Mouse (Mus musculus) MEL (cell line): Measurements from ENCODE around the gene Klf15. TPM values are rescaled to one million over a fixed set of nuclear protein-coding genes. Genes with fewer than 3 reads are reported as not detected.

Experiments used
- DNase-seq: peaks from one replicate; pipeline ENCODE4 v3.0.0; 2011; ENCODE audit warnings: low read depth, low spot score
- H3K27ac ChIP-seq: 2 replicates; pipeline ENCODE4 v1.5.1; 2012; ENCODE audit warnings: low read depth, mild to moderate bottlenecking, control low read depth, low read length, moderate library complexity; ENCODE audit not compliant: control insufficient read depth
- H3K27me3 ChIP-seq, 2 experiments: fragments of 150-350 bp in 1 of 2; sonication (generic) in 1 of 2; 2 replicates each; pipeline ENCODE4 v1.6.1; 2012; ENCODE audit warnings: low read length in 2 of 2, mild to moderate bottlenecking in 2 of 2, improper control_type of control experiment in 1 of 2, moderate library complexity in 1 of 2; ENCODE audit not compliant: insufficient read depth in 2 of 2, control insufficient read depth in 1 of 2
- H3K36me3 ChIP-seq, 2 experiments: 2 replicates each; pipeline ENCODE4 v1.6.1; 2012 to 2014; ENCODE audit warnings: low read length in 2 of 2, improper control_type of control experiment in 1 of 2, inconsistent platforms in 1 of 2, mild to moderate bottlenecking in 1 of 2; ENCODE audit not compliant: insufficient read depth in 2 of 2, control insufficient read depth in 1 of 2
- H3K4me1 ChIP-seq, 2 experiments: fragments of 150-350 bp in 1 of 2; sonication (generic) in 1 of 2; 2 replicates each; pipeline ENCODE4 v1.6.1; 2012; ENCODE audit warnings: low read length in 2 of 2, improper control_type of control experiment in 1 of 2, mild to moderate bottlenecking in 1 of 2; ENCODE audit not compliant: insufficient read depth in 2 of 2, control insufficient read depth in 1 of 2
- H3K4me3 ChIP-seq, 2 experiments: fragments of 150-350 bp in 1 of 2; sonication (generic) in 1 of 2; 2 replicates each; pipeline ENCODE4 v1.5.1; 2012; ENCODE audit warnings: low read depth in 2 of 2, low read length in 2 of 2, mild to moderate bottlenecking in 2 of 2, moderate library complexity in 2 of 2, control low read depth in 1 of 2, improper control_type of control experiment in 1 of 2; ENCODE audit not compliant: control insufficient read depth in 1 of 2, insufficient read depth in 1 of 2
- H3K79me2 ChIP-seq: 2 replicates; pipeline ENCODE4 v1.6.1; 2012; ENCODE audit warnings: mild to moderate bottlenecking, low read length, moderate library complexity; ENCODE audit not compliant: control insufficient read depth, poor library complexity, insufficient read depth
- H3K9ac ChIP-seq: 2 replicates; pipeline ENCODE4 v1.6.1; 2012; ENCODE audit warnings: low read depth, mild to moderate bottlenecking, control low read depth, low read length, moderate library complexity; ENCODE audit not compliant: control insufficient read depth, poor library complexity, severe bottlenecking
- H3K9me3 ChIP-seq: fragments of 150-350 bp; sonication (generic); replicated peaks from 2 replicates; pipeline ENCODE4 v1.6.1; 2012; ENCODE audit warnings: mild to moderate bottlenecking, low read length, improper control_type of control experiment, moderate library complexity; ENCODE audit not compliant: insufficient read depth
- BHLHE40 ChIP-seq: IDR thresholded peaks from 2 replicates; pipeline ENCODE4 v1.6.1; 2012; ENCODE audit warnings: low read depth, mild to moderate bottlenecking, inconsistent platforms, low read length, improper control_type of control experiment, borderline replicate concordance
- CHD1 ChIP-seq: IDR thresholded peaks from 2 replicates; pipeline ENCODE4 v1.6.1; 2012; ENCODE audit warnings: low read depth, mild to moderate bottlenecking, inconsistent platforms, low read length, improper control_type of control experiment
- CHD2 ChIP-seq: IDR thresholded peaks from 2 replicates; pipeline ENCODE4 v1.6.1; 2011; ENCODE audit warnings: low read length, improper control_type of control experiment
- CTCF ChIP-seq, 3 experiments: IDR thresholded peaks in 2 of 3; conservative IDR thresholded peaks in 1 of 3; 2 replicates each; pipeline ENCODE4 v1.5.1; 2011 to 2012; ENCODE audit warnings: low read length in 3 of 3, low read depth in 2 of 3, mild to moderate bottlenecking in 2 of 3, improper control_type of control experiment in 1 of 3, inconsistent platforms in 1 of 3, mixed read lengths in 1 of 3, moderate library complexity in 1 of 3; ENCODE audit not compliant: control insufficient read depth in 1 of 3, insufficient read depth in 1 of 3, poor library complexity in 1 of 3, severe bottlenecking in 1 of 3
- ELF1 ChIP-seq: IDR thresholded peaks from 2 replicates; pipeline ENCODE4 v1.6.1; 2014; ENCODE audit warnings: low read depth, mild to moderate bottlenecking, inconsistent platforms, low read length, improper control_type of control experiment, moderate library complexity
- EP300 ChIP-seq, 2 experiments: IDR thresholded peaks; 2 replicates each; pipeline ENCODE4 v1.6.1; 2011; ENCODE audit warnings: improper control_type of control experiment in 2 of 2, low read length in 2 of 2, low read depth in 1 of 2, mild to moderate bottlenecking in 1 of 2
- ETS1 ChIP-seq: IDR thresholded peaks from 2 replicates; pipeline ENCODE4 v1.6.1; 2012; ENCODE audit warnings: low read depth, mild to moderate bottlenecking, inconsistent platforms, low read length, improper control_type of control experiment, moderate library complexity
- HCFC1 ChIP-seq: IDR thresholded peaks from 2 replicates; pipeline ENCODE4 v1.6.1; 2012; ENCODE audit warnings: low read depth, mild to moderate bottlenecking, inconsistent platforms, low read length, improper control_type of control experiment, moderate library complexity
- JUND ChIP-seq: IDR thresholded peaks from 2 replicates; pipeline ENCODE4 v1.6.1; 2011; ENCODE audit warnings: low read depth, mild to moderate bottlenecking, improper control_type of control experiment, low read length
- MAFK ChIP-seq: IDR thresholded peaks from 2 replicates; pipeline ENCODE4 v1.6.1; 2011; ENCODE audit warnings: low read depth, mild to moderate bottlenecking, low read length, improper control_type of control experiment, borderline replicate concordance
- MYB ChIP-seq: IDR thresholded peaks from 2 replicates; pipeline ENCODE4 v1.6.1; 2011; ENCODE audit warnings: mild to moderate bottlenecking, low read depth, low read length, improper control_type of control experiment
- MYC ChIP-seq: IDR thresholded peaks from 2 replicates; pipeline ENCODE4 v1.6.1; 2011; ENCODE audit warnings: low read depth, mild to moderate bottlenecking, low read length, improper control_type of control experiment, moderate library complexity
- NELFE ChIP-seq: IDR thresholded peaks from 2 replicates; pipeline ENCODE4 v1.6.1; 2011; ENCODE audit warnings: low read depth, low read length, improper control_type of control experiment
- POLR2A ChIP-seq, 2 experiments: IDR thresholded peaks; 2 replicates each; pipeline ENCODE4 v1.6.1; 2011 to 2012; ENCODE audit warnings: low read length in 2 of 2, mild to moderate bottlenecking in 2 of 2, control low read depth in 1 of 2, improper control_type of control experiment in 1 of 2, low read depth in 1 of 2, moderate library complexity in 1 of 2; ENCODE audit not compliant: control insufficient read depth in 1 of 2, insufficient read depth in 1 of 2, poor library complexity in 1 of 2
- POLR2AphosphoS5 ChIP-seq: IDR thresholded peaks from 2 replicates; pipeline ENCODE4 v1.6.1; 2012; ENCODE audit warnings: low read depth, borderline replicate concordance, mild to moderate bottlenecking, inconsistent platforms, low read length, moderate library complexity, mixed read lengths
- RAD21 ChIP-seq: IDR thresholded peaks from 2 replicates; pipeline ENCODE4 v1.6.1; 2011; ENCODE audit warnings: mild to moderate bottlenecking, low read depth, low read length, improper control_type of control experiment
- SIN3A ChIP-seq: IDR thresholded peaks from 2 replicates; pipeline ENCODE4 v1.6.1; 2012; ENCODE audit warnings: low read length, improper control_type of control experiment, inconsistent platforms
- TAL1 ChIP-seq: IDR thresholded peaks from 2 replicates; pipeline ENCODE4 v1.6.1; 2012; ENCODE audit warnings: mild to moderate bottlenecking, inconsistent platforms, low read length, moderate library complexity, mixed read lengths
- TCF12 ChIP-seq: IDR thresholded peaks from 2 replicates; pipeline ENCODE4 v1.6.1; 2014; ENCODE audit warnings: low read depth, mild to moderate bottlenecking, inconsistent platforms, low read length, improper control_type of control experiment, moderate library complexity
- USF2 ChIP-seq, 2 experiments: IDR thresholded peaks; 2 replicates each; pipeline ENCODE4 v1.6.1; 2011 to 2012; ENCODE audit warnings: improper control_type of control experiment in 2 of 2, low read length in 2 of 2, borderline replicate concordance in 1 of 2, inconsistent platforms in 1 of 2, low read depth in 1 of 2, mild to moderate bottlenecking in 1 of 2; ENCODE audit not compliant: insufficient read depth in 1 of 2
- ZC3H11A ChIP-seq: IDR thresholded peaks from 2 replicates; pipeline ENCODE4 v1.6.1; 2012; ENCODE audit warnings: low read depth, mild to moderate bottlenecking, inconsistent platforms, low read length, improper control_type of control experiment
- ZKSCAN1 ChIP-seq: IDR thresholded peaks from 2 replicates; pipeline ENCODE4 v1.6.1; 2012; ENCODE audit warnings: low read depth, mild to moderate bottlenecking, inconsistent platforms, low read length, improper control_type of control experiment, moderate library complexity
- polyA plus RNA-seq, 2 experiments: library from polyadenylated mRNA; stranded (reverse) in 1 of 2; unstranded in 1 of 2; fragments of >175 nt in 1 of 2; fragments of >200 nt in 1 of 2; gene quantifications; 2 replicates each; pipeline versions ENCODE4 v1.2.1 to v1.2.4; 2012; ENCODE audit warnings: low replicate concordance in 2 of 2, low read depth in 1 of 2; ENCODE audit not compliant: insufficient read length in 2 of 2, insufficient read depth in 1 of 2, missing spikeins in 1 of 2
- total RNA-seq: library from RNA; depleted of rRNA; stranded (reverse); fragments of 300-350 nt; gene quantifications from 2 replicates; pipeline ENCODE4 v1.2.3, GENCODE M21; 2012

Gene Klf15
- total and polyA plus RNA-seq, 3 experiments, result not detected

- no peak for TF ChIP-seq TAL1
- no peak for TF ChIP-seq EP300 (IDR thresholded peaks at IDR 0.05; ENCODE audit: low read depth in 1 of 2, low read length in 2 of 2)
- TF ChIP-seq HCFC1, result no peak
- no peak for TF ChIP-seq USF2 (IDR thresholded peaks at IDR 0.05; ENCODE audit: borderline replicate concordance in 1 of 2, insufficient read depth in 1 of 2, low read depth in 1 of 2, low read length in 2 of 2)
- TF ChIP-seq NELFE, result no peak
- no peak for TF ChIP-seq JUND
- TF ChIP-seq ELF1, result no peak
- no peak for TF ChIP-seq MYC
- no peaks in the 10 kb centered on the region for H3K36me3 ChIP-seq
- no peak for DNase-seq
- no peak overlapping the region for H3K27ac ChIP-seq
- no peak overlapping the region for H3K4me3 ChIP-seq
- no peaks in the 10 kb centered on the region for H3K9me3 ChIP-seq
- no peaks in the 10 kb centered on the region for H3K4me1 ChIP-seq
- no peaks in the 10 kb centered on the region; a peak in 2 of 4 replicates for H3K27me3 ChIP-seq
- no peaks in the 10 kb centered on the region for H3K79me2 ChIP-seq
- no peak overlapping the region for H3K9ac ChIP-seq
Measured at GRCm38 (mm10) chr6:90472697-90473096, 10.3 kb downstream of the Klf15 start.

- TF ChIP-seq CHD2 (no peak), CHD1 (no peak), MAFK (no peak), TCF12 (no peak), ETS1 (no peak), RAD21 (no peak), ZKSCAN1 (no peak), TAL1 (no peak), MYB (no peak), POLR2AphosphoS5 (no peak), SIN3A (no peak), POLR2A (IDR thresholded peaks at IDR 0.05; ENCODE audit: control insufficient read depth in 1 of 2, insufficient read depth in 1 of 2, low read depth in 1 of 2, low read length in 2 of 2, poor library complexity in 1 of 2) (no peak), ELF1 (no peak), ZC3H11A (no peak), CTCF (IDR thresholded peaks at IDR 0.05 in 2 of 3, conservative IDR thresholded peaks at IDR 0.05 in 1 of 3; ENCODE audit: control insufficient read depth in 1 of 3, insufficient read depth in 1 of 3, low read depth in 2 of 3, low read length in 3 of 3, poor library complexity in 1 of 3, severe bottlenecking in 1 of 3) (no peak), BHLHE40 (no peak)
- Histone ChIP-seq H3K4me3 (no peak overlapping the region), H3K79me2 (no peaks in the 10 kb centered on the region), H3K4me1 (no peaks in the 10 kb centered on the region), H3K27me3 (no peaks in the 10 kb centered on the region; a peak in 2 of 4 replicates), H3K9ac (no peak overlapping the region), H3K9me3 (no peaks in the 10 kb centered on the region), H3K36me3 (no peaks in the 10 kb centered on the region), H3K27ac (no peak overlapping the region)
- DNase-seq, result no peak
Measured at GRCm38 (mm10) chr6:90473630-90474360, 11.4 kb downstream of the Klf15 start.
